Mouse (Mus musculus) bone marrow, adult 2 months (tissue): ENCODE measurements around the gene Snx30. TPM values are rescaled to one million over a fixed set of nuclear protein-coding genes. Genes with fewer than 3 reads are reported as not detected.

ENCODE experiments used
- H3K27ac ChIP-seq: fragments of 200-500 bp; 2 replicates; pipeline ENCODE4 v1.5.1; 2012; ENCODE audit warnings: low read depth, mild to moderate bottlenecking, control low read depth, inconsistent platforms, low read length; ENCODE audit not compliant: control insufficient read depth, poor library complexity, insufficient read depth
- H3K4me1 ChIP-seq: fragments of 200-500 bp; 2 replicates; pipeline ENCODE4 v1.6.1; 2011; ENCODE audit warnings: low read length; ENCODE audit not compliant: control insufficient read depth, insufficient read depth
- H3K4me3 ChIP-seq: fragments of 200-500 bp; replicated peaks from 2 replicates; pipeline ENCODE3; 2011; ENCODE audit warnings: mild to moderate bottlenecking, low read depth, low read length, control low read depth; ENCODE audit not compliant: control insufficient read depth
- CTCF ChIP-seq: fragments of 200-500 bp; IDR thresholded peaks from 2 replicates; pipeline ENCODE4 v1.5.1; 2011; ENCODE audit warnings: low read length, control low read depth; ENCODE audit not compliant: control insufficient read depth, insufficient read depth
- POLR2A ChIP-seq: fragments of 200-500 bp; IDR thresholded peaks from 2 replicates; pipeline ENCODE4 v1.6.1; 2011; ENCODE audit warnings: low read depth, mild to moderate bottlenecking, control low read depth, low read length, borderline replicate concordance; ENCODE audit not compliant: control insufficient read depth
- WGBS: fragments of 180-500 bp; shearing (Covaris S2); methylation state at CpG from one replicate; pipeline ENCODE4 v1.1.7; 2018; 5-methylcytosine and 5-hydroxymethylcytosine counted together
- polyA plus RNA-seq: library from polyadenylated mRNA; stranded (reverse); fragments of >200 nt; gene quantifications from 2 replicates; pipeline ENCODE4 v1.2.4, GENCODE M21; 2011; ENCODE audit warnings: low replicate concordance; ENCODE audit not compliant: missing spikeins, insufficient read depth, insufficient read length

The Snx30 gene
- polyA plus RNA-seq, 1 experiment = 24.2 TPM

GRCm38 (mm10) chr4:59877025-59877424, 71.4 kb downstream of the Snx30 start:
- no peak for TF ChIP-seq POLR2A
- no peak for TF ChIP-seq CTCF
- Histone ChIP-seq H3K4me1 (peaks cover 1% of the 10 kb centered on the region; the same call in 1 of the 2 replicates), H3K27ac (no peak overlapping the region), H3K4me3 (no peak overlapping the region)
- WGBS = 64% methylated on average over 2 of the region's 2 CpGs

DNA sequence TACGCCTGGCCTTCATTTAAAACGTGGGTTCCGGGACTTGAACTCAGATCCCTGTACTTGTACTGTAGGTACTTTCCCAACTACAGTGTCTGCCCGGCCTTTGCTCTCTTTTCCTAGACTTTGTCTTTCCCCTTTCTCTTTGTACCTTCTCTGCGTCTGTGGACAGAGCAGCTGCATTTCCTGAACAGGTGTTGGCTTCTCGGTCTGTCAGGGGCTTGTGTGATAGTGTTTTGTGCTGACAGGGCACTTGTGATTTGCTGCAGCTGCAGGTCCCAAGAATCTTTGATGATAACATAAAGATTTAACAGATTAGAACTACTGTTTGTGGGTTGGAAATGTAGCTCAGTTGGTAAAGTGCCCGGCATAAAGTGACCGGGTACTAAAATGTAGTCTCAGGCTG, 73.0 kb downstream of the Snx30 start:
- Histone ChIP-seq H3K27ac (no peak overlapping the region), H3K4me1 (peaks cover 1% of the 10 kb centered on the region; the same call in 1 of the 2 replicates)
- TF ChIP-seq POLR2A (no peak), CTCF (no peak)

DNA sequence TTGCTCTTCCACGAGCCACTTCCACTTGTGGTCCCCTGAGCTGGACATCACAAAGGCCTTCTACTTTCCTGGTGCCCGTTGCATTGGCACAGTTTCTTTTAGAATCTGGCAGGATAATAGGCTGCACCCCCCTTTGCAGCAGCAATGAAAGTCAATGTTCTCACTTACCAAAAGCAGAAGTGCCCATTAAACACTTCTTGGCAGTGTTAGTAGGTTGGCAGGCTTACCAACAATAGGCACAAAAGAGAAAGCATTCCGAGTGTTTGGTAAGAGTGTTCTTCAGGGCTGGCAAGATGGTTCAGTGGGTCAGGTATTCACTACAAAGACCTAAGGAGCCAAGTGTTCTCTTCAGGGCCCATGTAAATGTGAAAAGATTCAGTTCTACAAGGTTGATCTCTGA, 73.8 kb downstream of the Snx30 start:
- Histone ChIP-seq H3K27ac (no peak overlapping the region), H3K4me1 (peaks cover 1% of the 10 kb centered on the region; the same call in 1 of the 2 replicates), H3K4me3 (no peak overlapping the region)
- 23% methylated on average over 3 of the region's 3 CpGs for WGBS
- no peak for TF ChIP-seq CTCF
- TF ChIP-seq POLR2A = no peak

More for the DNA sequence above, 73.0 kb downstream of the Snx30 start:
- 44% methylated on average over 8 of the region's 8 CpGs for WGBS
- no peak overlapping the region for H3K4me3 ChIP-seq

DNA sequence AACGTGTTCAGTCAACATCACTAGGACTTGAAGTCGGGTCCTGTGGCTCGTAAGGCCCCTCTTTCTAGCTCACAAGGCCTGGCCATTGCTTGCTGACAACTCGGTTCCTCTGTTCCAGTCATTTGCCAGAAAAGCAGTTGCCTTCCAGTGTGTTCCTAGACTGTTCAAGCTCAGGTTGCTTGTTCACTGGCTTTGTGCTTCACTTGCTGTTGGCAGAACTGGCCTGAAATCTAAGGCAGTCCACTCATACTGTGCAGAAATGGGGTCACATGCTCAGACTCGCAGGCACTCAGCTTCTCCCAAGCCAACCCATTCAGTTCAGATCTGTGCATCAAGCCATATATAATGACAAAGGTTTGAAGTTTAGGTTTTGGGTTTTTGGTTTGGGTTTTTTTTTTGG, 75.1 kb downstream of the Snx30 start:
- Histone ChIP-seq H3K27ac (no peak overlapping the region), H3K4me3 (no peak overlapping the region), H3K4me1 (peaks cover 1% of the 10 kb centered on the region; the same call in 1 of the 2 replicates)
- WGBS = 87% methylated on average over 5 of the region's 5 CpGs
- TF ChIP-seq POLR2A = no peak

GRCm38 (mm10) chr4:59881210-59881609, 75.6 kb downstream of the Snx30 start:
- no peak overlapping the region for H3K27ac ChIP-seq
- no peak overlapping the region for H3K4me3 ChIP-seq
- TF ChIP-seq CTCF = no peak
- TF ChIP-seq POLR2A = no peak
- H3K4me1 ChIP-seq = peaks cover 1% of the 10 kb centered on the region; the same call in 1 of the 2 replicates
- WGBS = 75% methylated on average over 2 of the region's 2 CpGs

DNA sequence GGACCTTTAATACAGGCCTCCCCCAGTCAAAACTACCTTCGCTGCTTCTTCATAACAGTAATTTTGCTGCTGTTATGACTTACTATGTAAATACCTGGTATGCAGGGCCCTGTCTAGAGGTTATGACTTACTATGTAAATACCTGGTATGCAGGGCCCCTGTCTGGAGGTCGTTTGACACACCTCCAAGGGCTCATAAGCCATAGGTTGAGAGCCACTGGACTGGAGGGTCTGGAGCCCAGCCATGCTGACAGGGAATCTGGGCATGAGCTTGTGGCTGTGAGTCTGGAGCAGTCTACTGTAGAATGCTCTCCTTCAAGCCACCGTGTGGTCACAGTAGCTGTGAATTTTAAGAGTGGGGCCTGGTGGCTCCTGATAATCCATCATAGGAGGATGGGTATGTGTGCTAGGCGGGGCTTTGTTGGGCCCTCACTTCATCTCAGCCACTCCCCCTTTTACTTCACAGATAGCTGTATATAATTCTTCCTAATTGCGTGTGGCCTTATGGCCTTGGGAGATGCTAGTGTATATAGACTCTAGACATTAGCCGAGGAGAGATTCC, 78.6 kb downstream of the Snx30 start:
- no peak overlapping the region for H3K27ac ChIP-seq
- H3K4me1 ChIP-seq = no peaks in the 10 kb centered on the region; the same call in 1 of the 2 replicates
- 76% methylated on average over 6 of the region's 6 CpGs for WGBS
- no peak for TF ChIP-seq POLR2A
- TF ChIP-seq CTCF = no peak
- H3K4me3 ChIP-seq = no peak overlapping the region

GRCm38 (mm10) chr4:59886281-59886680, 80.6 kb downstream of the Snx30 start:
- TF ChIP-seq CTCF (no peak), POLR2A (no peak)
- 89% methylated on average over 6 of the region's 6 CpGs for WGBS
- H3K27ac ChIP-seq = no peak overlapping the region
- H3K4me1 ChIP-seq = no peaks in the 10 kb centered on the region; the same call in 1 of the 2 replicates
- no peak overlapping the region for H3K4me3 ChIP-seq

DNA sequence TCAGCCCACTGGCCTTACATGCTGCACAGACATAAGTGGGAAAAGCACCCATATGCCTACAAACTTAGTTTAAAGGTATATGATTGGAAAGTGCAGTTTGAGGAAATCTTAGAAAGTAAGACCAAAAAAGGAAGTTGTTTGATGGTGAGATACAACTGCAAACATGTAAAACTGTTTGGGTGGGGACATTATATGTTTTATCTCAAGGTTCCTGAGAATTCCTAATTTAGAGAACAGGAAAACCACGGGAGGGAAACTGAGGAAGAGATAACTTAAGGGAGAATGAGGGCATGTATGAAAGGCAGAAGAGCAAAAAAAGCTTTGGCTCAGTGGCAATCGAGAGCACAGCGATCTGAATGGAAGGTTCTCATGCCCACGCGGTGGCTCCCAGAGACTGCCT, 81.4 kb downstream of the Snx30 start:
- H3K4me1 ChIP-seq = no peaks in the 10 kb centered on the region; the same call in 1 of the 2 replicates
- 25% methylated on average over 5 of the region's 5 CpGs for WGBS

GRCm38 (mm10) chr4:59888014-59888413, 82.4 kb downstream of the Snx30 start:
- H3K4me3 ChIP-seq = no peak overlapping the region
- TF ChIP-seq CTCF (no peak), POLR2A (no peak)
- H3K27ac ChIP-seq = no peak overlapping the region
- H3K4me1 ChIP-seq = no peaks in the 10 kb centered on the region; the same call in 1 of the 2 replicates
- 29% methylated on average over 5 of the region's 5 CpGs for WGBS

More for the DNA sequence above, 81.4 kb downstream of the Snx30 start:
- H3K4me3 ChIP-seq = no peak overlapping the region
- TF ChIP-seq CTCF (no peak), POLR2A (no peak)
- H3K27ac ChIP-seq = no peak overlapping the region
